Mouse (Mus musculus): ENCODE results near the gene Sf3a2.

The Sf3a2 gene

GRCm38 (mm10) chr10:80798150-80799006, at the start of gene Sf3a2, which contains the start of gene Plekhj1:
TSS of gene Sf3a2 (plus strand) at chr10:80798198.
TSS of gene Plekhj1 (minus strand) at chr10:80798626.
- peak; percentile 96 for DNase-seq

DNA sequence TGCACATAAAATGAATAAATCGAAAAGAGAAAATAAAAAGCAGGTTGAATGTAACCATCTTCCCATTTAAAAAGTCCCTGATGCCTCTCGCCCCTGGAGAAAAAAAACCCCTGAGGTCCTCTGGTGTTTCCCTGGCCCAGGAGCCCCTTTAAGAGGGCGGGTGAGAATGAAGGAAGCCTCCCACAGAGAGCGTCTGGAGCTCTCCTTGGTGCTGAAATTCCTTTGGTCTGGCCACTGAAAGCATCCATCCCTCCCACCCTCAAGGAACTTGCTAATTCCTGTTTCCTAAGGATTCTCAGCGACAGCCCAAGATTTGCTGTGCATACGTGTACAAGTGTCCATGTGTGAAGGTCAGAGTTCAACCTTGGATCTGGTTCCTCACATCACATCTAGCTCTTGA, 49.4 kb upstream of the Sf3a2 start:
- DNase-seq, result peak; percentile 65

DNA sequence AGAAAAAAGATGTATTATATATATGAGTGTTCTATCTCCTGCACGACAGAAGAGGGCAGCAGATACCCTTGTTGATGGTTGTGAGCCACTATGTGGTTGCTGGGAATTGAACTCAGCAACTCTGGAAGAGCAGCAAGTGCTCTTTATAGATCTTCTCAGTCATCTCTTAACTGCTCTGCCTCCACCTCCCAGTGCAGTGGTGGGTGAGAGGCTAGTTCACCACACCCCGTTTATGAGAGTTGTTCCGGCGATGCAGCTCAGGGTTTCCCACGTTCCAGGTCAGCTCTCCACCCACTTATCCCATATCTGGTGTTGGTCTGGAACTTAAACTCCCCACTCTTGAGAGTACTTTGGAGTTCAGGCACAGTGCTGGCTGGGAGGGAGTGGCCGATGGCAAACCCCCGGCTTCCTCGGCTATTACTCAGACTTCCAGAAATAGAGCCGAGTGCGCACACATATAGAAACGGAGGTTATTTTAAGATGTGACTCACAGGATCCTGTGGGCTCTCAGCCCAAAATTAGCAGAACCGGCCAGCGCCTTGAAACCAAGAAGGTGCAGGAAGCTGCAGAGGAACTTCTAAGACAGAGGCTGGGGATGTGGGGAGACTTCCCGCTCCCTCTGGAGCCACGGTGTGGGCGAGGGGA, 46.7 kb upstream of the Sf3a2 start:
- peak; percentile 41 for DNase-seq

DNA sequence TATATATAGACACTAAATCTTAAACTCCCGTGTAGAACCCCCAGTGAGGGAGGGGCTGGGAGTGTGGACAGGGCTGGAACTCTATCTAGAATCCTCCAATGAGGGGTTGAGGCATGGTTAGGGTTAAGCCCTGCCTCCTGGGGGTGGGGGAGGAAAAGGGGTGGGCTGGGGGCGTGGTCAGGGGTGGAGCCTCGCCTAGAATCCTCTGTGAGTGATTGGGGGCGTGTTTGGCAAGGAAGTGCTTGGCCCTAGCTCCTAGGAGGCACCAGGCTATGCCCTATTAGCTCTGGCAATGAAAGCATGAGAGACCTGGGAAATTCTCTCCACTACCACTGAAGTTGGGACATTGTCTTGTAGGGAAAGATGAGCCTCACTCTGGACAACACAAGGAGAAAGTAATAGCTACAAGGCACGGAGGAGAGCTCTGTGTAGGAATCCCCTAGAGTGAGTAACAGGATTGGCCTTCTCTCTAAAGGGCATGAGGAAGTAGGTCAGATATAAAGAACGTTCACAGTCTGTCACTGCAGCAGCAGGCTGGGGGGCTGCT, 45.8 kb upstream of the Sf3a2 start:
- DNase-seq, result peak; percentile 92

GRCm38 (mm10) chr10:80754594-80755290, 43.3 kb upstream of the Sf3a2 start, which contains the start of gene Dot1l:
TSS of gene Dot1l (plus strand) at chr10:80755206.
- DNase-seq, result peak; percentile 99

DNA sequence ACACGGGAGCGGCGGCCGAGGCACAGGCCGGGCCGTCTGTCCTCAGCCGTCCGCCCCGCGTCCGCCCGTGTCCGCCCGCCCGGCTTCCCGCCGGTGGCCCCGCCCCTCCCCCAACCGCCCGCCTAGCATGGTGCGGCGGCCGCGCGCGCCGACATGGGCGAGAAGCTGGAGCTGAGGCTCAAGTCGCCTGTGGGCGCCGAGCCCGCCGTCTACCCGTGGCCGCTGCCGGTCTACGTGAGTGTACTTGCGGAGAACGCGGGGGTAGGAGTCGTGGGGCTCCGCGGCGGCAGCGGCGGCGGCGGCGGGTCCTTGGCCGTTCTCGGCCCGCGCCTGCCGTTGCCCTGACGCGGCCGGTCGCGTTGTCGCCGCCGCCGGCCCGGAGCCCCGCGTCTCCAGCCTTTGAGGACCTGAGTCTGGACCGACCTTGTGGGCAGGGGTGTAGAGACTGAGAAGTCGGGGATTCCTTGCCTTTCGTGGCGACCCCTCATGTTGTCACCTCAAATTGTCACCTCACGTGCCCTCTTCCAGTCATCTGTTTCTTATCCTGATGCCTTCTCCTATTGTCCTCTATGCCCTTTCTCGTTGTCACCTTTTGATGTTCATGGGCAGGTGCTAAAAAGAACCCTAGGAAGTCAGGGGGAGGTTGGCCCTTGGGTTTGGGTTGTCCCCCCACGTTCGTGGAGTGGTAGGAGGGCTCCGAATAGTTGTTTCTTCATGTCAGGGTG, 42.5 kb upstream of the Sf3a2 start:
- DNase-seq, result no peak

DNA sequence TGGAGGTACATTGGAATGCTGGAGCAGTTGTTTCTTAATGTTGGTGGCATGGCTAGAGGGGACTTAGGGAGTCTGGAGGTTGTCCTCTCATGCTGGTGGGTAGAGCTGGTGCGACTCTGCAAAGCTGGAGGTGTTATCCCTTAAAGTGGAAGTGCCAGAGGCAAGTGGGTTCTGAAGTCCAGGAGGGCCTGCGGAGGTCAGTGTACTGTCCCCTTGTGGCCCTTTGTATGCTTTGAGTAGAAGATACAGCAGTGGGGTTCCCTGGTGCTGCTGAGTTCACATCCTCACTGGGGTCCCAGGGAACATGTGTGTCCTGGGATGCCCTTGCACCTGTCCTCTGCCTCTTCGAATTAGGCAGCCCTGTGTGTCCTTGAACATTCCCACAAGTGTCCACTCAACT, 41.9 kb upstream of the Sf3a2 start:
- peak; percentile 14 for DNase-seq

GRCm38 (mm10) chr10:80756509-80756908, 41.5 kb upstream of the Sf3a2 start:
- no peak for DNase-seq

DNA sequence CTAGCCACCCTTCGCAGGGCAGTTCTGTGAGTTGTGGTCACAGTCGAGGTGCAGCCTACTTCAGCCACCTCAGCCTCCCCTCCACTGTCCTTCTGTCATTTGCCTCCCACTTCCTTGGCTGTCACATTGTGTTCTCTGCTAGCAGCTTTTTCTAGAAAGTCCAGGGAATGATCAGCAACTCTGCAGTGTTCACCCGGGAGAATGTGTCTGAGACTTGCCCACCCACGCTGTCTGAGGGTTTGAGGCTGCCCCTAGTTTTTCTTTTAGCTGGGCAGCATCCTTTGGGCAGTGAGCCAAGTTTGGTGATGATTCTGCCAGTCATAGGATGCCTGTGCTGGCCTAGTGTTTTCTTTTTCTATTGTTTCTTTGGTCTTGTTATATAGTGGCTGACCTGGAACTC, 41.0 kb upstream of the Sf3a2 start:
- DNase-seq, result no peak

GRCm38 (mm10) chr10:80757717-80758116, 40.3 kb upstream of the Sf3a2 start:
- peak; percentile 75 for DNase-seq

DNA sequence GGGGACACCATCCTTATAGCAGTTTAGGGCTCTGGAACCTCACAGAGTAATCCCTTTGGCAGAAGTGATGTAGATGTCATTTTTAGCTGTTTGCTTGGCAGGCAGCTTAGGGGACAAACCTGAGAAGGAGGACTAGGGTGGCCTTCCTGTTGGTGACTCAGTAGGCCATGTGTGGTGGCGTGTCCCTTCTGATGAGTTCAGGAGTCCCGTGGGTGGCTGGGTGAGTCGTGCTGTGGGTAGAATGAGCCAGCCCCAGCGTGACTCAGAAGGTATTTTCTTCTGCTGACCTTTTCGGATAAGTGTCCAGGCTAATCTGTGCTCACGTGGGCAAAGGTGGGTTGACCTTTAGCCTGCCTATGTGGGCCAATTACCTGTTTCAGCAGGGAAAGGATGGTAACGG, 39.3 kb upstream of the Sf3a2 start:
- no peak for DNase-seq

DNA sequence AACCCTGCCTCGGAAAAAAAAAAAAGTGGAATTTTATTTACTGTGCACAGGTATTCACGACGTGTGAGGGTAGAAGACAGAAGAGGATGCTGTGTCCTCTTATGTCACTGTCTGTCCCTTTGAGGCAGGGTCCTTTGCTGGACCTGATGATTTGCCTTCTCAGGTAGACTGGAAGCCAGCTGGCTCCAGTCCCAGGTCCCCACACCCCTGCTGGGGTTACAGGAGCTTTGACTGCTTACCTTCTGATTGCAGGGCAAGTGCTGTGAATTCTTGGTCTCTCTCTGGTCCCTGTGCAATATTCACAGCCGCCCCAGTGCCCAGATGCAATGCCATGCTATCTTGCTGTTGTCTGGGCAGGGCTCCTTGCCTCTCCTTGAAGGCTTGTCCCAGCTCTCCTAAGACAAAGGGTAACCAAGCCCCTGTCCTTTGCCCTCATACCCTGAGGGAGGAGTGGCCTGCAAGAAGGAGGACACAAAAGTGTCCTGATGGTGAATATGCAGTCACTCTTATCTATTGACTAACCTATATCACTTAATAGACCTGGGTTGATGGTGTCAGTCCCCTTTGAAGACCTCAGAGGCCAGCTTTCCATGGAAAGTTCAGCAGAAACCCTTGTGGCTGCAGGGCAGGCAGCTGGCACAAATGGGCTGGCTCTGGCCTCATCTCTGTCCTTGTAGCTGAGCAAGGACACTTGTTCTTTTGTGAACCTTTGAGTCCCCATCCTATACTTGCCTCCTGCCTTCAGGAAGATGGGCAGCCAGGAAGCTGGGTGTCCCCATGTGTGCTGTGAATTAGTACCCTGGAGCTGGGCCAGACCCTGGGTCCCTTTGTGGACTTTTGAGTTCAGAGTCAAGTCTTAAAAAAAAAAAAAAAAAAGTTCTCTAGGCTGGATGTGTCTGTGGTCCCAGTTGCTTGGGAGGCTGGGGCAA, 37.1 kb upstream of the Sf3a2 start:
- DNase-seq, result no peak

- no peak for DNase-seq
Observed at GRCm38 (mm10) chr10:80761821-80762220, 36.2 kb upstream of the Sf3a2 start.

DNA sequence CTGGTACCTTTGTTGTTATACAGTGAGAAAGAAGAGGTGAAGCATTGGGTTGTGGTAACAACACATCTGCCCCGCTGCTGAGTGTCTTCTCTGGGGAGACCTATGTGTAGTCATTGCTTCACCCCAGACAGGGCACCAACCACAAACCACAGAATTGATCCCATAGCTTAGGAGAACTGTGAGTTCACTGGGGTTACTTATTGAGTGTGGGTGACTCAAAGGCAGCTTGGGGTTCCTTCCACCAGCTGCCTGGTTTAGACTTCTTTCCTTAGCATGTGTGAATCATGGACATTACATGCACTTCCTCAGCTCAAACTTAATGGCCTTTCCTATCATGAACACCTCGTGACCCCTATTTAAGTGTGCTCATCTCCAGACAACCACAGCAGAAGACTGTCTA, 34.5 kb upstream of the Sf3a2 start:
- DNase-seq, result no peak

DNA sequence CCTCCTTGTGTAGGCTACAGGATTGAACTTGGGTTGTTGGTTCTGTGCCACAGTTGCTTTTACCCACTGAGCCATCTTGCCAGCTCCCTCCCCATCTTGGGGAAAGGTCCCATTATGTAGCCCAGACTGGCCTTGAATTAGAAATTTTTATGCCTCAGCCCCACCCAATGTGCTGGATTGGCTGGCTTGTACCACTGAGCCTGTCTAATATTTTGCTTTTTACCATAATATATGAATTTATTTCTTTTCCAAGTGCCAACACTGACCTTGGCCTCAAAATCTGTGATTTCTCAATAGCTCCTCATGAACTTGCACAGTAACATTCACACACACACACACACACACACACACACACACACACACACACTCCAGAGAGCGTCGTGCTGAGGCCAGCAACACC, 32.3 kb upstream of the Sf3a2 start:
- no peak for DNase-seq

- no peak for DNase-seq
Observed at GRCm38 (mm10) chr10:80766161-80766815, 31.7 kb upstream of the Sf3a2 start.

- DNase-seq, result no peak
Observed at GRCm38 (mm10) chr10:80768365-80768764, 29.6 kb upstream of the Sf3a2 start.

- DNase-seq, result no peak
Observed at GRCm38 (mm10) chr10:80773816-80774215, 24.2 kb upstream of the Sf3a2 start.

- peak; percentile 76 for DNase-seq
Observed at GRCm38 (mm10) chr10:80774549-80774948, 23.4 kb upstream of the Sf3a2 start.

DNA sequence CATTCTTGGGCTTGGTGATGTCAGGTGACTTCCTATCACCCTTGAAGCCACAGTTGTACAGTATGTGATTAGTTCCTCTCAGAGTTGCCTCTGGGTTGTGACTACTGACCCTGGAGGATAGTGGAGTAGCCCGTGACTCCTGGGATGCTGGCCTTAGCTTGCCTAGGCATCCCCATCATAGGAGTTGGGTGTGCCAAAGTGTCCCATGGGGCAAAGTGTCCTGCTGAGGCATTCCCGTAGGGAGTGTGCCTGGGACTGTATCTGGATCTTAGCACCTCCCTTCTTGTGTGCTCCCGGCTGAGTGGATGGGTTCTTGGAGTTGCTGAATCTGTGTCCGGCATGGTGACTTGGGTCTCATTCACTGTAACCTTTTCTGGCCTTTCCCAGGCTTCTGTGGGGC, 23.0 kb upstream of the Sf3a2 start:
- DNase-seq, result no peak

GRCm38 (mm10) chr10:80775731-80776130, 22.3 kb upstream of the Sf3a2 start:
- DNase-seq, result no peak

Measured in liver (tissue).